Mouse (Mus musculus) layer of hippocampus, adult 2 months (tissue): Measurements from ENCODE around the gene Epgn. TPM values are rescaled to one million over a fixed set of nuclear protein-coding genes. Genes with fewer than 3 reads are reported as not detected.

ENCODE experiments used
- DNase-seq, 2 experiments: peaks; one replicate each; pipeline ENCODE4 v3.0.0; 2022; ENCODE audit warnings: low spot score in 2 of 2
- H3K27ac ChIP-seq: fragments of 200-600 bp; 2 replicates; pipeline ENCODE4 v1.8.1; 2022
- H3K4me3 ChIP-seq: fragments of 200-600 bp; 2 replicates; pipeline ENCODE4 v1.8.1; 2022; ENCODE audit warnings: mild to moderate bottlenecking
- CTCF ChIP-seq: fragments of 200-600 bp; conservative IDR thresholded peaks from 2 replicates; pipeline ENCODE4 v1.8.1; 2022; ENCODE audit warnings: antibody characterized with exemption, mild to moderate bottlenecking, moderate library complexity
- long read RNA-seq, 2 experiments: library from polyadenylated mRNA; stranded (forward); transcript quantifications; one replicate each; pipeline ENCODE4 v2.0.0; 2021; ENCODE audit warnings: borderline mapping rate in 2 of 2
- total RNA-seq, 2 experiments: library from RNA; stranded (reverse); gene quantifications; 2 replicates each; pipeline ENCODE4 v1.2.3; 2021

Epgn gene
- under 1 TPM; 0.20 to 0.27 TPM for total RNA-seq
- long read RNA-seq, experiment 1, result 0 reads
- long read RNA-seq, experiment 2, result 0 reads

DNA sequence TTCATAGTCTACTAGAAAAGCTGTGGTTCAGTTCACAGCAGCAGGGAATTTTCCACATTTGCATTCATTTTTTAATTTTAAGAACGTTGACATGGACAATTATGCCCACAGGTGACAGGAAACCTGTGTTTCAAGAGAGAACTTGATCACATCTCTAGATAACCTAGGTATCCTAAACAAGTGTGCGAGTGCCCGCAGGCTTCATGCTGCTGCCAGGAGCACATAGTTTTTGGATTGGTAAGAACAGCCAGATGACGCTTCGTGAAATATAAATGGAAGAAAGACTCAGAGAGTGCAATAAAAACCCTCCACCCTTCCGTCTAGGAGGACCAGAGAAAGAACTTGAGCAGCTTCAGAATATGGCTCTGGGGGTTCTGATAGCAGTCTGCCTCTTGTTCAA is at the start of gene Epgn:
Epgn (plus strand) TSS at position 301 of the 400 bp plus-strand sequence.
- DNase-seq, result no peak
- H3K4me3 ChIP-seq, result no peak within 1 kb of the TSS
- no peak for TF ChIP-seq CTCF
- no peak within 1 kb of the TSS for H3K27ac ChIP-seq

DNA sequence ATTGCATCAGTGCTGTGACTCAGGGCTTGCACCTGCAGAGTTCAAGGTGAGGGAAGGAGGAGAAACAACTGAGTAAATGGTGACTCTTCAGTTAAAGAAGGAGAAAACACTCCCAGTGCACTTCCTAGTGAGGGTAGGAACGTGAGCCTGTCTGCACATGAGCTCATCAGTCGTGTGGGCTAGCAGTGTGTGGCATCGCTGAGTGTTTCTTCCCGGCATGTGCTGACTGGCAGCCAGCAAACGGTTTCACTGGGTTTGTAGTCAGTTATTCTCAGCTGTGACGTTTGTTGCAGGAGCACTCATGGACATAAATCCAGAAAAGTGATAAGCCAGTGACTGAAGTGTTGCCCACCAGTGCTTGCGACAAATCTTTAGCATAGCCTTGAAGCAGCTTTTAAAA is 47.0 kb upstream of the Epgn start:
- peak in 1 of 2 experiments; percentile 16 for DNase-seq
- no peak overlapping the region for H3K27ac ChIP-seq
- TF ChIP-seq CTCF, result no peak
- H3K4me3 ChIP-seq, result no peak overlapping the region

DNA sequence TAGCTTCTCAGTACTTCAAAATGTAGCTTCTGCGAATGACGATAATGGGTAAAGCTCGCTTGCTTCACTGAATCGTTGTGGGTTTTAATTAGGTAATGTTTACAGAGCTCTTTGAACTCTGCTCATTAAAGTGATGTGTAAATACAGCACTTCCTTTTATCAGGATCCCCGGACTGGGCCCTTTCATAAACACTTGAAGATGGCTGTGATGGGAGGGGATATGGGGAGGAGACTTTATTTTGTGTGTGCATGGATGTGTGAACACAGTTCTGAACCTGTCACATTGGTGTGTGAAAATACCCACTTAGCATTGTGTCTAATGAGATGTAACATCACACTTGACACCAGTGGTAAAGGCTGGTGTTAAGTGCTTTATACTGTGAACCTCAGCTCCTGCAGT is 39.7 kb upstream of the Epgn start:
- no peak for DNase-seq
- TF ChIP-seq CTCF, result no peak
- H3K4me3 ChIP-seq, result no peak overlapping the region
- H3K27ac ChIP-seq, result no peak overlapping the region

DNA sequence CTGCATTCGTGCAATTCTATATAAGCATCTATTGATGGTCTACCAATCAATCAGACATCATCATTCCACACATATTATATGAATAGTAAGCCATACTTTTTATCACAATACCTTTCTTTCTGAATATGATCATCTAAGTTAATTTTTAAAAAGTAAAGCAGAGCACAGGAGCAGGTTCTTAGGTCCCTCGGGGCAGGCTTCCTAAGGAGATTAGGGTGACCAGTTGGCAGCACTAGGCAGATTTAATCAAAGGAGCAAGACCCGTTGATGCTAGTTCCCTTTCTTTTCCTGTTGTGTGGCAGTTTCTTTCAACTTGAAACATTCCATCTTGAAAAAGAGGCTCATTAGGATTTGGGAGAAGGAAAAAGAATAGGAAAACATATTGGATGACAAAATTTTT is 39.1 kb upstream of the Epgn start:
- no peak overlapping the region for H3K4me3 ChIP-seq
- TF ChIP-seq CTCF, result no peak
- DNase-seq, result no peak
- H3K27ac ChIP-seq, result no peak overlapping the region

DNA sequence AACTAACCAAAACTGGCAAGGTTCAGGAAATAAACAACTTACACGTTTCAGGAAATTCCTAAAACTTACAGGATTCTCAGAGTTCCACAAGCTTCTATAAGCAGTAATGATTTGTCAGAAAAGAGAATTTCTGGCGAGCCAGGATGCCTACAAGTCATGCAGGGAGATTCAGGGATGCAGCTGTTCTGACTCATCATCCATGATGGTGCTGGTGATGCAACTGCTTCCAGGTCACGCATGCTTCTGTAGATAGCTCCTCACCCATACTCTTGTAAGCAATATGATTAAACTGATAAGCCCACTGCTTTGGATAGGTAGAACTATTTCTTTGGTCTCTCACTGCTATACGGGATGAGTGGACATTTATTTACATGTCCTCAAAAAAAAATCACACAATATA is 38.7 kb upstream of the Epgn start:
- TF ChIP-seq CTCF, result no peak
- Histone ChIP-seq H3K4me3 (no peak overlapping the region), H3K27ac (no peak overlapping the region)
- no peak for DNase-seq

DNA sequence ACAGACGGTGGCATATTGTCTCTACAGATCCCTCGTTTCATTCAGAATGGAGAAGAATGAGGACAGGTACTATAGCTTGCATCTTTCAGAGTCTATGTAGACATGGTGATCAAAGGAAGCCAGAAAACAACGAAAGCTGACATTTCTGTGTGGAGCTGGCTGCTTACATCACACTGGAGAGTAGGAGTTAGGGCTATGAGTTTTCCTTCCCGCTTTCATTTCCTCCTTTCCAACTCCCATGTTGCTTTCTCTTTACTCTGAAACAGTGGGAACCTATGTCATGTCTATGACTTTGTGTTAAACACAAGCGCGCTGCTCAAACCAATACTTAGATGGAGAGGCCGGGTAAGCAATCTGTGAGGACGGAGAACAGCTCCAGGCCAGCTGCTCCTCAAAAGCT is 27.3 kb upstream of the Epgn start:
- H3K4me3 ChIP-seq, result no peak overlapping the region
- TF ChIP-seq CTCF, result no peak
- H3K27ac ChIP-seq, result no peak overlapping the region
- no peak for DNase-seq

DNA sequence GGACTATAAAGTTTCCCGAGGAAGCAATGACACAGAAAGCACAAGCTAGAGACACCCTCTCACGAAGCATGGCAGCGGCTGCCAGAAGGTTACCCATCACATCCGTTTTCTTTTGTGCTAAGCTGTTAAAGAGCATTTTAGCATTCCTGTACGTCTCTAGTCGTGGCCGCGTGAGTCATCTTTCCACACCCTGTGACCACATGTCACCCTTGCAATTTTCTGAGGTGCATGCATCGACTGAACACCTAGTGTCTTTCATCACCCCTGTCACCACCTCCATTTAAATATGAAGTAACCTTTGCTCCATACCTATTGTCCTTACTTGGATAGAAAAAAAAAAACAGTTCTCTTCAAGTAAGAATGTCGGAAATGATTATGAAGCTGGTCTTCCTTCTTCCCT is 12.0 kb upstream of the Epgn start:
- TF ChIP-seq CTCF, result no peak
- no peak for DNase-seq
- Histone ChIP-seq H3K27ac (no peak overlapping the region), H3K4me3 (no peak overlapping the region)

DNA sequence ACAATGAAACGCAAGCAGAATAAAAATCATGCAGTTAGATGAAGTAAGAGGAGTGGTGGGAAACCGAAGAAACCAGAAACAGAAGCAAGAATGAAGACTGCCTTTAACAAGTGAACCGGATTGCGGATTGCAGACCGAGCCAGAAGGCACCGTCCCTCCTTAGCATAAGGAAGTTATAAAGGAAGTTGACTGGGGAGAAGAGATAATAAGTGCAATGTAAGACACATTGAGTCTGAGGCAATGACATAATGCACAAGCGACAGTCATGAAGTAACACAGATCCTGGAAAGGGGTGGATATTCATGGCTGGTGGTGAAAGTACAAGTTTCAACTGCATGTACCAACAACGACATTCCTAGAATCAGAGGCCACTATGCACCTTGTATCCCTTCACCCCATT is 4.2 kb upstream of the Epgn start:
- no peak overlapping the region for H3K27ac ChIP-seq
- no peak for TF ChIP-seq CTCF
- DNase-seq, result no peak
- no peak overlapping the region for H3K4me3 ChIP-seq

DNA sequence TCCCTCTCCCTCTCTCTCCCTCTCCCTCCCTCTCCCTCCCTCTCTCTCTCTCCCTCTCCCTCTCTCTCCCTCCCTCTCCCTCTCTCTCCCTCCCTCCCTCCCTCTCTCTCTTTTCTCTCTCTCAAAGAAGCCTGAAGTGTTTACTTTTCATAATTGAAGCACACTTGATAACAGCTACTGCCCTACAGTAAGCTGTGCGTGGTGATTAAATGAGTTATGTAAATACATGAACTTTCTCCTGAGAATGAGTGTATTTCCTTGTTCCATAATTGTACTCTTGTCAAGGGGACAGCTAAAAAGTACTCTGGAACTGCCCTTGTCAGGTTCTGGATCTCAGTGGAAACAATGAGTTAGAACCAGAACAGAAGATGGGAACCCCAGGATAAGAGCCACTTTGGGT is 576 bp downstream of the Epgn start:
- Histone ChIP-seq H3K4me3 (no peak overlapping the region), H3K27ac (no peak overlapping the region)
- DNase-seq, result no peak
- no peak for TF ChIP-seq CTCF

DNA sequence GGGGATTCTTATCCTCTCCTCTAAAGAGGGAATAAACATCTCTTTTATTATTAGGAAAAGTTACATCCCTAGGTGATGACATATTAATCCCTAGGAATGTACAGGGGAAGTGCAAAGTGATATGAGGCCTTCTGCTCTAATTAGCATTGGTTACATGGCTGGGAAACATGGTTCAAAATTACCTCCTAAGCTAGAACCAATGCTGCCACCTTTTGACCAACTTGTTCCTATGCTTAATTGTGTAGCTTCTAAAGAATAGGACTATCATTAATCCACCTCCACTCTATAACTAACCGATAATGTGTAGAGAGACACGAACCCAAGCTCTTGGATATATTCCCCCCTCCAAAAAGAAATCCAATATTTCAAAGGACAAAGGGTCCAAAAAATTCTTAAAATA is 3.4 kb downstream of the Epgn start:
- Histone ChIP-seq H3K27ac (no peak overlapping the region), H3K4me3 (no peak overlapping the region)
- DNase-seq, result no peak
- TF ChIP-seq CTCF, result peak; percentile 54

DNA sequence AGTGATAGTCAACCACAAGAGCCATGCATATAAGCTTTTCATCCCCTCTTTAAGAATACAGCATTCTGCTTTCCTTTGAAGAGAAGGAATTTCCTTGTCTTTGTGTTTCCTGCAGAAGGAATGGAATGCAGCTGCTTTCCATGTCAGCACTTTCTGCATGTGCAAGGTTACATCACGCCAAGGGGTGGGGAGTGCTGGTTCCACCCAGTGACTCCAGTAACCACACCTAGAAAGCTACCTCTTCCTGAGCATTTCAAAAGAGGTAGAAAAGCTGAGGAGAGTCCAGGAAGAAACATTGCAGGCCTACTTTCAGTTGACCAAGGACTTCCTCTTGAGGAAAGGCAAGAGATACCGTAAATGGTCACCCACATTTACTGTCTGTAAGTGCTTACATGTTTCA is 8.1 kb downstream of the Epgn start:
- Histone ChIP-seq H3K4me3 (no peak overlapping the region), H3K27ac (no peak overlapping the region)
- no peak for TF ChIP-seq CTCF
- DNase-seq, result no peak

DNA sequence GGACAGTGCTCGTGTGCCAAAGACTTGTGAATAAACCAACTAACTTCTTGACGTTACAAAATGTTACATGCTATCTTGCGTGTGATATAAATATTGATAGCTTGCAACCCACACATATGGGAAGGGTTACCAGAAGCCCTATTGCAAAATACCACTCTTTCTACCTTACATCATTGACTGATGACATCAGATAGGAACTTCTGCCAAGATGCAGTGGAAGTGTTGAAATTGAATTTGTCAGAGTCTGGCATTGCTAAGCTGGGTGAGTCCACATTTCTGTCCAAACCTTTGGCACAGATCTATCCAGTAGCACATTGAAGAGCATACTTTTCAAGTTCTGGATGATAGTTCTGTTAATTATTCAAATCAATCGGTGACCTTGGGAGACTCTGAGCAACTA is 9.4 kb downstream of the Epgn start:
- Histone ChIP-seq H3K4me3 (no peak overlapping the region), H3K27ac (no peak overlapping the region)
- no peak for TF ChIP-seq CTCF
- DNase-seq, result no peak

DNA sequence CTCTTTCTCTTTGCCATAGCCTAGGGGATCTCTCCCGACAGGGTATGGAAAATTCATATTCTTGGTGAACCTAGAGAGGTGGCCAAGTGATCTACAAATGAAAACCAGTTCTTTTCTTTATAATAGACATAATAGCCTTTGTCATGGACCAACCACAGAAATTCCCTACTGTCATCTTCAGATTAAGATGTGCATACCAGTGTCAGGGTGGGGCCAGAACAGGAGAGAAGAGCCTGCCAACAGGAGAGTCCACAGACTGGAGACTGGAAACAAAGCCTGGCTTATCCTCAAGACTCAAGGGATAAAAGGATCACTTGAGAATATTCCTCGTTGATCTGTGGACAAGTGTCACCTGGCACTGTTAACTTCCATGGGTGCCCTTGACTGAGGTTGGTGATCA is 10.5 kb downstream of the Epgn start:
- no peak for DNase-seq
- no peak overlapping the region for H3K4me3 ChIP-seq
- TF ChIP-seq CTCF, result no peak
- no peak overlapping the region for H3K27ac ChIP-seq

DNA sequence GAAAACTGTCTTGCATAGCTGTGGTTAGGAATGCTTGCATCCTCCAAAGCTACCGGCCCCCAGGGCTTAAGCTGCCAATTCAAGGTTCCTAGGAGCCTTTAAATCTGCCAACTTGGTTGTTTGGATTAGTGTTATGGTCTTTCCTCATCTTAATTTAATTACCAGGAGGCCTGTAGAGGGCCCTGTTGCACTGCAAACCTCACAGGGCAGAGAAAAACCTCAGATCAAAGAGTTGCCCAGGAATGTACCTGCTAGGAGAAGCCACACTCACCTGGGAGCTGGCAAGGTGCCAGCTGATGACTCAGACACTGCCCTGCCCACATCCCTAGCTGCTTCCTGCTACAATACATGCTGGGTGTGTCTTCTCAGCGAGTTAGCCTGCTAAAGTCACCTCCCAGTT is 11.3 kb downstream of the Epgn start:
- no peak overlapping the region for H3K27ac ChIP-seq
- peak in 1 of 2 experiments; percentile 16 for DNase-seq
- peak; percentile 55 for TF ChIP-seq CTCF
- no peak overlapping the region for H3K4me3 ChIP-seq

DNA sequence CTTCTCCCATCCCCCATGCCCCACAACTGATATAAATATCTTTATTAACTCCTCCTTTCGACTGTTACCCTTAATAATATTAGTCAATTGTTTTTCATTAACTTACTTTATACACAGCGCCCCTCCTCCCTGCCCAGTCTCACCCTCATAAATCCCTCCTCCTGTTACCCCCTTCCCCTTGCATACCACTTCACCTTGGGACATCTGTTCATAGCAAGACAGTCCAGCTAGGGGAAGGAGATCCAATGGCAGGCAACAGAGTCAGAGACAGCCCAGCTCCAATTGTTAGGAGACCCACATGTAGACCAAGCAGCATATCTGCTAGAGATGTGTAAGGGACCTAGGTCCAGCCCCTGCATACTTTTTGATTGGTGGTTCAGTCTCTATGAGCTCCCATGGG is 11.7 kb downstream of the Epgn start:
- DNase-seq, result no peak
- no peak for TF ChIP-seq CTCF

DNA sequence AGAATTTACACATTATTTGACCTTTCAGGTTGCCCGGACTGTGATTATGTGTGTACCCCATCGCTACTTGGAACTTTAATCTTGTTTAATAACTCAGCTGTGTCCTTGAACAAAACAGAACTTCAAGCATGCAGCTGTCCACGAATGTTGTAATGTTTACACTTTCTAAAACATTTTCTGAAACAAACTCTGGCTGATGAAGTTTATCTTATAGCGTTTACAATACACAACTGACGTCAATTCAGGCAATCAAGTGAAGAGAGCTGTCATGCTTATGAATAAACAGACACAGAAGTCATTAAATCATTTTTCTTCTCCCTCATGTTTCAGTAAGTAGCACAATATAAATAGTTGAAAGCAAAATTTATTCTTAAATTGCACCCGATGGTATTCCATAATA is 20.7 kb downstream of the Epgn start:
- H3K4me3 ChIP-seq, result no peak overlapping the region
- DNase-seq, result no peak
- TF ChIP-seq CTCF, result no peak
- H3K27ac ChIP-seq, result no peak overlapping the region

More for the DNA sequence above, 11.7 kb downstream of the Epgn start:
- H3K27ac ChIP-seq, result no peak overlapping the region
- H3K4me3 ChIP-seq, result no peak overlapping the region
